Mouse (Mus musculus) intestine, postnatal 0 days (tissue): ENCODE results near the gene Myo16. TPM values are rescaled to one million over a fixed set of nuclear protein-coding genes. Genes with fewer than 3 reads are reported as not detected.

ENCODE experiments used
- ATAC-seq: fragments of 200-750 bp; cut with Nextera tagmentation; 2 replicates; pipeline ENCODE4 v1.8.0; 2017; ENCODE audit warnings: mild to moderate bottlenecking, moderate TSS enrichment, moderate library complexity
- H3K27ac ChIP-seq: fragments of 300-500 bp; sonication (generic); 2 replicates; pipeline ENCODE4 v1.5.1; 2014; ENCODE audit warnings: mild to moderate bottlenecking, low read depth, low read length, moderate library complexity
- H3K27me3 ChIP-seq: fragments of 300-500 bp; sonication (generic); replicated peaks from 2 replicates; pipeline ENCODE4 v1.6.1; 2014; ENCODE audit warnings: low read length, mixed read lengths; ENCODE audit not compliant: control insufficient read depth, insufficient read depth
- H3K36me3 ChIP-seq: fragments of 300-500 bp; sonication (generic); 2 replicates; pipeline ENCODE4 v1.6.1; 2014; ENCODE audit warnings: mild to moderate bottlenecking, moderate library complexity; ENCODE audit not compliant: control insufficient read depth, insufficient read depth
- H3K4me1 ChIP-seq: fragments of 300-500 bp; sonication (generic); replicated peaks from 2 replicates; pipeline ENCODE4 v1.6.1; 2014; ENCODE audit warnings: antibody characterized with exemption, low read length, mixed read lengths; ENCODE audit not compliant: control insufficient read depth, insufficient read depth
- H3K4me2 ChIP-seq: fragments of 300-500 bp; sonication (generic); replicated peaks from 2 replicates; pipeline ENCODE4 v1.6.1; 2014; ENCODE audit warnings: low read depth, mild to moderate bottlenecking, moderate library complexity
- H3K4me3 ChIP-seq: fragments of 300-500 bp; sonication (generic); 2 replicates; pipeline ENCODE4 v1.5.1; 2014; ENCODE audit warnings: low read depth, low read length
- H3K9ac ChIP-seq: fragments of 300-500 bp; sonication (generic); 2 replicates; pipeline ENCODE4 v1.6.1; 2014; ENCODE audit warnings: mild to moderate bottlenecking, low read depth, low read length
- H3K9me3 ChIP-seq: fragments of 300-500 bp; sonication (generic); 2 replicates; pipeline ENCODE4 v1.6.1; 2016; ENCODE audit warnings: mixed run types; ENCODE audit not compliant: control insufficient read depth
- CTCF ChIP-seq: sonication (generic); IDR thresholded peaks from 2 replicates; pipeline ENCODE4 v1.5.1; 2016; ENCODE audit warnings: low read depth, mild to moderate bottlenecking, control low read depth, antibody characterized with exemption, moderate library complexity
- WGBS: fragments of 180-500 bp; shearing (Covaris S2); extraction: QIAGEN DNeasy Blood & Tissue Kit; methylation state at CpG from one replicate; pipeline ENCODE4 v1.1.7; 2014; 5-methylcytosine and 5-hydroxymethylcytosine counted together
- polyA plus RNA-seq: library from polyadenylated mRNA; unstranded; fragments of >200 nt; fragmentation: Nextera tagmentation; extraction: Ambion mirVana; gene quantifications from 2 replicates; pipeline ENCODE4 v1.2.1, GENCODE M21; 2015

Myo16 gene
- polyA plus RNA-seq, 1 experiment from 2014 or later: not detected

- Histone ChIP-seq H3K36me3 (no peaks in the 10 kb centered on the region), H3K27ac (no peak overlapping the region), H3K4me1 (no peaks in the 10 kb centered on the region), H3K9me3 (no peaks in the 10 kb centered on the region), H3K4me3 (no peak overlapping the region), H3K27me3 (no peaks in the 10 kb centered on the region), H3K9ac (no peak overlapping the region), H3K4me2 (no peak overlapping the region)
- no peak for ATAC-seq
- 42% methylated on average over 4 of the region's 4 CpGs for WGBS
- no peak for TF ChIP-seq CTCF
These were observed 489.5 kb downstream of the Myo16 start for GRCm38 (mm10) chr8:10643244-10643643.

- H3K4me1 ChIP-seq: no peaks in the 10 kb centered on the region
- no peak for TF ChIP-seq CTCF
- no peak overlapping the region for H3K9ac ChIP-seq
- no peak overlapping the region for H3K4me2 ChIP-seq
- no peak for ATAC-seq
- no peak overlapping the region for H3K4me3 ChIP-seq
- no peaks in the 10 kb centered on the region for H3K9me3 ChIP-seq
- H3K27me3 ChIP-seq: no peaks in the 10 kb centered on the region
- 76% methylated on average over 3 of the region's 3 CpGs for WGBS
- no peaks in the 10 kb centered on the region for H3K36me3 ChIP-seq
- no peak overlapping the region for H3K27ac ChIP-seq
These were observed 490.8 kb downstream of the Myo16 start for GRCm38 (mm10) chr8:10644481-10644880.

GRCm38 (mm10) chr8:10645740-10646139 is 492.0 kb downstream of the Myo16 start:
- no peaks in the 10 kb centered on the region for H3K36me3 ChIP-seq
- TF ChIP-seq CTCF: no peak
- no peaks in the 10 kb centered on the region for H3K4me1 ChIP-seq
- H3K4me2 ChIP-seq: no peak overlapping the region
- no peaks in the 10 kb centered on the region for H3K27me3 ChIP-seq
- H3K27ac ChIP-seq: no peak overlapping the region
- H3K9me3 ChIP-seq: no peaks in the 10 kb centered on the region
- H3K4me3 ChIP-seq: no peak overlapping the region
- 87% methylated on average over 5 of the region's 5 CpGs for WGBS
- no peak for ATAC-seq
- H3K9ac ChIP-seq: no peak overlapping the region

GRCm38 (mm10) chr8:10646485-10646884 is 492.8 kb downstream of the Myo16 start:
- WGBS: 48% methylated on average over 10 of the region's 10 CpGs
- Histone ChIP-seq H3K27ac (no peak overlapping the region), H3K9me3 (no peaks in the 10 kb centered on the region), H3K36me3 (no peaks in the 10 kb centered on the region), H3K9ac (no peak overlapping the region), H3K27me3 (no peaks in the 10 kb centered on the region), H3K4me1 (no peaks in the 10 kb centered on the region), H3K4me3 (no peak overlapping the region), H3K4me2 (no peak overlapping the region)
- no peak for TF ChIP-seq CTCF
- no peak for ATAC-seq

- Histone ChIP-seq H3K9ac (no peak overlapping the region), H3K4me3 (no peak overlapping the region), H3K4me1 (no peaks in the 10 kb centered on the region), H3K9me3 (no peaks in the 10 kb centered on the region), H3K4me2 (no peak overlapping the region), H3K27me3 (no peaks in the 10 kb centered on the region; the same call in 1 of the 2 replicates), H3K36me3 (no peaks in the 10 kb centered on the region), H3K27ac (no peak overlapping the region)
- 74% methylated on average over 12 of the region's 12 CpGs for WGBS
- no peak for TF ChIP-seq CTCF
- ATAC-seq: no peak
These were observed 498.0 kb downstream of the Myo16 start for GRCm38 (mm10) chr8:10651546-10652315.

- no peaks in the 10 kb centered on the region for H3K4me1 ChIP-seq
- 70% methylated on average over 9 of the region's 9 CpGs for WGBS
- H3K9me3 ChIP-seq: no peaks in the 10 kb centered on the region
- TF ChIP-seq CTCF: no peak
- H3K27ac ChIP-seq: no peak overlapping the region
- H3K9ac ChIP-seq: no peak overlapping the region
- no peaks in the 10 kb centered on the region for H3K36me3 ChIP-seq
- no peaks in the 10 kb centered on the region; the same call in 1 of the 2 replicates for H3K27me3 ChIP-seq
- ATAC-seq: 0 out of 2 replicates have a peak, but pooled peaks have one; percentile 25
- H3K4me3 ChIP-seq: no peak overlapping the region
- no peak overlapping the region for H3K4me2 ChIP-seq
These were observed 499.6 kb downstream of the Myo16 start for GRCm38 (mm10) chr8:10653282-10653681.
